Comparison of ENCODE assay signal across 7 mouse cellular contexts in the genomic region with DNA sequence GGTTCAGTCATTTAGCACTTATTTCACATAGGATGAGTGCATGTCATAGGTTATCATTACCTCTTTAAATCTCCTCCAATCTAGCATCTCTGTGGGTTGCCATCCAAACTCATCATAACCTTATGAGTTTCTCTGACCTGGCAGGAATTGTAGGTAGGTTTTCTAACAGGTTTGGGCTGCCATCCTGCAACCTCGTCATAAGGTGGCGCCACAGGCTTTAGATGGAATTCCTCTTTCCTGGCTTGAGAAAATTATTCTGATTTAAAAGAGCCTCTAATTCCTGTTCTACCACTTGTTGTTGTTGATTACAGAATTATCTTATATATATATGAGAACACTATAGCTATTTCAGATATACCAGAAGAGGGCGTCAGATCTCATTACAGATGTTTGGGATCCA. TPM values are rescaled to one million over a fixed set of nuclear protein-coding genes. Genes with fewer than 3 reads are reported as not detected.
DNase-seq lines count a peak whose midpoint lies in the region; ATAC-seq and TF ChIP-seq lines count a peak whose summit lies in the region.

No protein-coding gene starts in this region.

- no peak overlapping the region for H3K27ac ChIP-seq in hindbrain, embryonic 11.5 days (ENCODE audit: low read depth, low read length)
- no peak overlapping the region for H3K27ac ChIP-seq in hindbrain, embryonic 16.5 days (ENCODE audit: low read depth, low read length)

- no peaks in the 10 kb centered on the region for H3K27me3 ChIP-seq in hindbrain, embryonic 11.5 days (ENCODE audit: control insufficient read depth, insufficient read depth, low read length)
- H3K27me3 ChIP-seq in hindbrain, embryonic 16.5 days (replicated peaks; ENCODE audit: control insufficient read depth, insufficient read depth, low read length) = no peaks in the 10 kb centered on the region

- WGBS in hindbrain, embryonic 11.5 days = 27% methylated on average over 3 of the region's 3 CpGs
- 26% methylated on average over 3 of the region's 3 CpGs for WGBS in hindbrain, embryonic 16.5 days

- H3K4me1 ChIP-seq in hindbrain, embryonic 11.5 days (replicated peaks; ENCODE audit: control insufficient read depth, insufficient read depth, low read length) = no peaks in the 10 kb centered on the region
- H3K4me1 ChIP-seq in hindbrain, embryonic 16.5 days (ENCODE audit: control insufficient read depth, insufficient read depth, low read depth, low read length) = no peaks in the 10 kb centered on the region

- H3K9me3 ChIP-seq in hindbrain, embryonic 11.5 days (ENCODE audit: control insufficient read depth, low read length) = no peaks in the 10 kb centered on the region
- peaks cover 6% of the 10 kb centered on the region for H3K9me3 ChIP-seq in hindbrain, embryonic 16.5 days (ENCODE audit: control insufficient read depth, low read length)

- no peak for ATAC-seq in hindbrain, embryonic 11.5 days (ENCODE audit: low FRiP score)
- no peak for ATAC-seq in hindbrain, embryonic 16.5 days

- H3K4me3 ChIP-seq in hindbrain, embryonic 11.5 days (ENCODE audit: low read depth, low read length) = no peak overlapping the region
- no peak overlapping the region for H3K4me3 ChIP-seq in hindbrain, embryonic 16.5 days (ENCODE audit: low read length)

- peak; percentile 57; the same call in 1 of the 2 replicates for TF ChIP-seq CTCF in brain, embryonic 14.5 days (IDR thresholded peaks at IDR 0.05; ENCODE audit: borderline replicate concordance, extremely low read depth, insufficient read depth, insufficient read length)

- H3K36me3 ChIP-seq in hindbrain, embryonic 11.5 days (ENCODE audit: control insufficient read depth, insufficient read depth, low read length) = no peaks in the 10 kb centered on the region
- no peaks in the 10 kb centered on the region for H3K36me3 ChIP-seq in hindbrain, embryonic 16.5 days (ENCODE audit: control insufficient read depth, insufficient read depth, low read length)

- TF ChIP-seq POLR2A in brain, embryonic 14.5 days (IDR thresholded peaks at IDR 0.05; ENCODE audit: borderline replicate concordance, extremely low read depth, insufficient read depth, insufficient read length, poor library complexity, severe bottlenecking) = no peak

- peak; percentile 54 for DNase-seq in hindbrain, embryonic 11.5 days (ENCODE audit: low spot score)
- DNase-seq in right cerebral cortex, postnatal 4 days = peak; percentile 25
- no peak for DNase-seq in right cerebral cortex, postnatal 36 days (ENCODE audit: low spot score in 2 of 2)
- no peak for DNase-seq in brain, embryonic 14.5 days (ENCODE audit: low read depth)
- peak; percentile 42 for DNase-seq in thymus, postnatal 25 days
- DNase-seq in ovary, postnatal 36 days (ENCODE audit: low spot score) = no peak

- no peak overlapping the region for H3K9ac ChIP-seq in hindbrain, embryonic 11.5 days (ENCODE audit: low read depth, low read length)
- no peak overlapping the region for H3K9ac ChIP-seq in hindbrain, embryonic 16.5 days (ENCODE audit: low read depth, low read length)

- H3K4me2 ChIP-seq in hindbrain, embryonic 11.5 days (replicated peaks; ENCODE audit: low read depth, low read length) = no peak overlapping the region
- no peak overlapping the region for H3K4me2 ChIP-seq in hindbrain, embryonic 16.5 days (ENCODE audit: low read length)

RNA-seq across cellular contexts. Expression of a gene that starts 34.5 kb away (rescaled TPM):
- 1.4 and 1.6 TPM in 2 replicates for polyA plus RNA-seq in hindbrain, embryonic 11.5 days (2014; fragmentation: Nextera tagmentation; extraction: Ambion mirVana)
- 3.9 and 4.3 TPM in 2 replicates for polyA plus RNA-seq in hindbrain, embryonic 16.5 days (2015; fragmentation: Nextera tagmentation; extraction: Ambion mirVana)
- 1.9 and 2.0 TPM in 2 replicates for polyA plus RNA-seq in brain, embryonic 14.5 days (2012; rRNA removed)

Comparison
In these comparisons a context has a peak if more than half of its experiments do, and no peak if none do; other contexts are left out.
1. DNase-seq: peak in hindbrain, embryonic 11.5 days (single experiment), right cerebral cortex, postnatal 4 days (single experiment) and thymus, postnatal 25 days (single experiment); none in right cerebral cortex, postnatal 36 days (0 of 2), brain, embryonic 14.5 days (single experiment) and ovary, postnatal 36 days (single experiment).